Mouse (Mus musculus) testis, adult 2 months (tissue): ENCODE data around the gene Tmem216.

Experiments used
- CTCF ChIP-seq: fragments of 200-500 bp; IDR thresholded peaks from 2 replicates; pipeline ENCODE4 v1.5.1; 2012; ENCODE audit warnings: low read depth, mild to moderate bottlenecking, inconsistent platforms, low read length, moderate library complexity; ENCODE audit not compliant: control insufficient read depth, insufficient read depth, insufficient replicate concordance
- POLR2A ChIP-seq: fragments of 200-500 bp; IDR thresholded peaks from 2 replicates; pipeline ENCODE4 v1.6.1; 2012; ENCODE audit warnings: low read depth, mild to moderate bottlenecking, inconsistent platforms, low read length, moderate library complexity; ENCODE audit not compliant: control insufficient read depth

- TF ChIP-seq CTCF = no peak
- TF ChIP-seq POLR2A = no peak
Measured at GRCm38 (mm10) chr19:10557001-10557400, 963 bp upstream of the Tmem216 start.
